Mouse (Mus musculus) testis, adult 2 months (tissue): ENCODE measurements around the gene Il31.

Experiments
- CTCF ChIP-seq: fragments of 200-500 bp; IDR thresholded peaks from 2 replicates; pipeline ENCODE4 v1.5.1; 2012; ENCODE audit warnings: low read depth, mild to moderate bottlenecking, inconsistent platforms, low read length, moderate library complexity; ENCODE audit not compliant: control insufficient read depth, insufficient read depth, insufficient replicate concordance
- POLR2A ChIP-seq: fragments of 200-500 bp; IDR thresholded peaks from 2 replicates; pipeline ENCODE4 v1.6.1; 2012; ENCODE audit warnings: low read depth, mild to moderate bottlenecking, inconsistent platforms, low read length, moderate library complexity; ENCODE audit not compliant: control insufficient read depth

DNA sequence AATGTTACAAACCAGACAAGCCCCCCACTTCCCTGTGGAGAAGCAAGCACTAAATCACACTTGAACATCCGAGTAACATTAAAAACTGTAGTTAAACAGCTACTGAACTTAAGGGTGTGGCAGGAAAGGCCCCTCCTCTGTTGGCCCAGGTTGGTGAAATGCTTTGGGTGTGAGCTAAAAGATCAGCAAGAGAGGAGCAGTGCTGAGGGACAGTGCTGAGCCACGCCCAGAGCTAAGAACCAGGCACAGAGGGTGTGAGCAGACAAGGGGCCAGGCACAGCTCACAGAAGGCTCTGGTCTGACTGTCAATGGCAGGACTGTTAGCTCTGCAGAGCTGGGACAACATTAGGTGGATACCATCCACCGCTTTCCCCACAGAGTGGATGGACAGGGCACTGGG, 22.8 kb upstream of the Il31 start:
- no peak for TF ChIP-seq CTCF
- TF ChIP-seq POLR2A, result no peak; the same call in 1 of the 2 replicates
